Mouse (Mus musculus) testis, adult 2 months (tissue): ENCODE data around the gene Tbrg4.

Experiments used
- CTCF ChIP-seq: fragments of 200-500 bp; IDR thresholded peaks from 2 replicates; pipeline ENCODE4 v1.5.1; 2012; ENCODE audit warnings: low read depth, mild to moderate bottlenecking, inconsistent platforms, low read length, moderate library complexity; ENCODE audit not compliant: control insufficient read depth, insufficient read depth, insufficient replicate concordance
- POLR2A ChIP-seq: fragments of 200-500 bp; IDR thresholded peaks from 2 replicates; pipeline ENCODE4 v1.6.1; 2012; ENCODE audit warnings: low read depth, mild to moderate bottlenecking, inconsistent platforms, low read length, moderate library complexity; ENCODE audit not compliant: control insufficient read depth

GRCm38 (mm10) chr11:6654903-6655302 lies 29.0 kb upstream of the Tbrg4 start:
- TF ChIP-seq POLR2A, result no peak
- peak; percentile 20; the same call in 1 of the 2 replicates for TF ChIP-seq CTCF
